Mouse (Mus musculus): ENCODE results near the gene Gm47985.
"Not testable (repeated sequence)": the region's sequence is repeated elsewhere in the genome, so short reads cannot be mapped to it uniquely, and the experiment has no call there.

DNA sequence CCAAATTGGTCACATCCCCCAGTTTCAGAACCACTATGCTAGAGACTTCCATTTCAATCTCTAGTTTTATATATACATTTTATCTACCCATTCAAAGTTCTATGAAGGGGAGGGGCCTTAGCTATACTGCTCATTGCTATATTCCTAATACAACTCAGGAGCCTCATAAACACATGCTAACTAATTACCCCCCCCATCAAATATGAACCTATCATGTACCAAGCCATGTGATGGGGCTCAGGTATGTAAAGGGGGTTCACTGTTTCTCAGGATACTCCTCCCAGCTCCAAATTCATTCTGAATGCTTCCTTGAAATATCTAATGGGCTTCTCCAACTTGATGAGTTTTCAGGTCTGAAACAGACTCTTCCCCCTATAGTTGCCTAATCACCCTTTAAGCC is 18.3 kb downstream of the Gm47985 start:
- TF ChIP-seq POLR2A (IDR thresholded peaks at IDR 0.05; ENCODE audit: insufficient read depth, low read depth, low read length); CTCF (IDR thresholded peaks at IDR 0.05): not testable (repeated sequence)
